Mouse (Mus musculus) heart, embryonic 11.5 days (tissue): Measurements from ENCODE around the gene C730034F03Rik. TPM values are rescaled to one million over a fixed set of nuclear protein-coding genes. Genes with fewer than 3 reads are reported as not detected.

Experiments
- ATAC-seq: fragments of 200-750 bp; cut with Nextera tagmentation; replicated peaks from 2 replicates; pipeline ENCODE4 v1.8.0; 2017; ENCODE audit warnings: moderate library complexity; ENCODE audit not compliant: insufficient number of reproducible peaks, low FRiP score, low TSS enrichment
- H3K27ac ChIP-seq: fragments of 300-500 bp; sonication (generic); 2 replicates; pipeline ENCODE4 v1.5.1; 2014; ENCODE audit warnings: mild to moderate bottlenecking, low read depth, low read length
- H3K27me3 ChIP-seq: fragments of 300-500 bp; sonication (generic); 2 replicates; pipeline ENCODE4 v1.6.1; 2014; ENCODE audit warnings: mild to moderate bottlenecking, low read length, mixed read lengths; ENCODE audit not compliant: control insufficient read depth, insufficient read depth
- H3K36me3 ChIP-seq: fragments of 300-500 bp; sonication (generic); 2 replicates; pipeline ENCODE4 v1.6.1; 2014; ENCODE audit warnings: mild to moderate bottlenecking, low read length, moderate library complexity, mixed read lengths; ENCODE audit not compliant: control insufficient read depth, insufficient read depth
- H3K4me1 ChIP-seq: fragments of 300-500 bp; sonication (generic); 2 replicates; pipeline ENCODE4 v1.6.1; 2014; ENCODE audit warnings: low read length; ENCODE audit not compliant: control insufficient read depth, insufficient read depth
- H3K4me2 ChIP-seq: fragments of 300-500 bp; sonication (generic); 2 replicates; pipeline ENCODE4 v1.6.1; 2014; ENCODE audit warnings: mild to moderate bottlenecking, moderate library complexity
- H3K4me3 ChIP-seq: fragments of 300-500 bp; sonication (generic); 2 replicates; pipeline ENCODE4 v1.5.1; 2014; ENCODE audit warnings: low read depth, low read length
- H3K9ac ChIP-seq: fragments of 300-500 bp; sonication (generic); 2 replicates; pipeline ENCODE4 v1.6.1; 2014; ENCODE audit warnings: mild to moderate bottlenecking, low read depth, low read length, moderate library complexity
- H3K9me3 ChIP-seq: fragments of 300-500 bp; sonication (generic); replicated peaks from 2 replicates; pipeline ENCODE4 v1.6.1; 2016; ENCODE audit warnings: low read length; ENCODE audit not compliant: control insufficient read depth
- WGBS: fragments of 180-500 bp; shearing (Covaris S2); extraction: QIAGEN DNeasy Blood & Tissue Kit; methylation state at CpG from one replicate; pipeline ENCODE4 v1.1.7; 2014; ENCODE audit not compliant: insufficient replicate concordance; 5-methylcytosine and 5-hydroxymethylcytosine counted together
- polyA plus RNA-seq: library from polyadenylated mRNA; unstranded; fragments of >200 nt; fragmentation: Nextera tagmentation; extraction: Ambion mirVana; gene quantifications from 2 replicates; pipeline ENCODE4 v1.2.1, GENCODE M21; 2014

Gene C730034F03Rik
- polyA plus RNA-seq, 1 experiment from 2014 or later, result 2.4 TPM

- no peaks in the 10 kb centered on the region for H3K27me3 ChIP-seq
- no peak overlapping the region for H3K4me3 ChIP-seq
- no peaks in the 10 kb centered on the region for H3K4me1 ChIP-seq
- H3K4me2 ChIP-seq, result no peak overlapping the region
- no peak overlapping the region for H3K9ac ChIP-seq
- H3K36me3 ChIP-seq, result no peaks in the 10 kb centered on the region
- whole genome bisulfite sequencing, result 75% methylated on average over 5 of the region's 5 CpGs
- H3K27ac ChIP-seq, result no peak overlapping the region
- no peaks in the 10 kb centered on the region for H3K9me3 ChIP-seq
- ATAC-seq, result no peak
Measured at GRCm38 (mm10) chr15:89435878-89436277, 6.5 kb downstream of the C730034F03Rik start.

GRCm38 (mm10) chr15:89442486-89443070, 13.2 kb downstream of the C730034F03Rik start:
- Histone ChIP-seq H3K27me3 (no peaks in the 10 kb centered on the region), H3K9ac (no peak overlapping the region), H3K4me2 (no peak overlapping the region), H3K4me3 (no peak overlapping the region), H3K4me1 (no peaks in the 10 kb centered on the region), H3K36me3 (no peaks in the 10 kb centered on the region), H3K9me3 (no peaks in the 10 kb centered on the region), H3K27ac (no peak overlapping the region)
- no peak for ATAC-seq
- WGBS, result 31% methylated on average over 8 of the region's 8 CpGs

- Histone ChIP-seq H3K27ac (no peak overlapping the region), H3K36me3 (no peaks in the 10 kb centered on the region), H3K4me2 (peak overlapping the region; percentile 97), H3K4me1 (peaks cover 8% of the 10 kb centered on the region), H3K4me3 (peak overlapping the region; percentile 56), H3K27me3 (peaks cover 52% of the 10 kb centered on the region), H3K9ac (no peak overlapping the region), H3K9me3 (no peaks in the 10 kb centered on the region)
- 0 out of 2 replicates have a peak, but pooled peaks have one; percentile 9 for ATAC-seq
- 5% methylated on average over 21 of the region's 24 CpGs for WGBS
Measured at GRCm38 (mm10) chr15:89452906-89453864, 23.8 kb downstream of the C730034F03Rik start.

GRCm38 (mm10) chr15:89453865-89454478, 24.6 kb downstream of the C730034F03Rik start, which contains the start of gene Mapk8ip2:
TSS of gene Mapk8ip2 (plus strand) at chr15:89453913.
- Histone ChIP-seq H3K4me1 (peaks cover 8% of the 10 kb centered on the region), H3K9me3 (no peaks in the 10 kb centered on the region), H3K4me2 (peak within 1 kb of the TSS; percentile 97), H3K9ac (no peak within 1 kb of the TSS), H3K27me3 (peaks cover 54% of the 10 kb centered on the region), H3K4me3 (peak within 1 kb of the TSS; percentile 56), H3K27ac (no peak within 1 kb of the TSS), H3K36me3 (no peaks in the 10 kb centered on the region)
- WGBS, result 1% methylated on average over 47 of the region's 53 CpGs
- ATAC-seq, result 0 out of 2 replicates have a peak, but pooled peaks have one; percentile 8

- Histone ChIP-seq H3K4me3 (no peak overlapping the region), H3K27me3 (peaks cover 56% of the 10 kb centered on the region), H3K4me2 (peak overlapping the region; percentile 97), H3K4me1 (peaks cover 8% of the 10 kb centered on the region), H3K36me3 (no peaks in the 10 kb centered on the region), H3K27ac (no peak overlapping the region), H3K9me3 (no peaks in the 10 kb centered on the region), H3K9ac (no peak overlapping the region)
- ATAC-seq, result no peak
- 31% methylated on average over 4 of the region's 6 CpGs for WGBS
Measured at GRCm38 (mm10) chr15:89454857-89455256, 25.5 kb downstream of the C730034F03Rik start.

GRCm38 (mm10) chr15:89455642-89456041, 26.3 kb downstream of the C730034F03Rik start:
- H3K36me3 ChIP-seq, result no peaks in the 10 kb centered on the region
- H3K27me3 ChIP-seq, result peaks cover 61% of the 10 kb centered on the region
- no peak overlapping the region for H3K9ac ChIP-seq
- ATAC-seq, result no peak
- H3K9me3 ChIP-seq, result no peaks in the 10 kb centered on the region
- WGBS, result 68% methylated on average over 6 of the region's 6 CpGs
- no peak overlapping the region for H3K4me2 ChIP-seq
- no peak overlapping the region for H3K27ac ChIP-seq
- peaks cover 8% of the 10 kb centered on the region for H3K4me1 ChIP-seq
- no peak overlapping the region for H3K4me3 ChIP-seq

GRCm38 (mm10) chr15:89458942-89459341, 29.6 kb downstream of the C730034F03Rik start:
- Histone ChIP-seq H3K27me3 (peaks cover 51% of the 10 kb centered on the region), H3K9ac (no peak overlapping the region)
- 85% methylated on average over 15 of the region's 15 CpGs for WGBS

GRCm38 (mm10) chr15:89459821-89460220, 30.4 kb downstream of the C730034F03Rik start:
- H3K27me3 ChIP-seq, result peaks cover 42% of the 10 kb centered on the region
- no peak for ATAC-seq
- H3K27ac ChIP-seq, result no peak overlapping the region
- no peaks in the 10 kb centered on the region for H3K36me3 ChIP-seq
- no peak overlapping the region for H3K9ac ChIP-seq
- WGBS, result 71% methylated on average over 7 of the region's 7 CpGs
- H3K9me3 ChIP-seq, result no peaks in the 10 kb centered on the region
- H3K4me1 ChIP-seq, result no peaks in the 10 kb centered on the region
- H3K4me3 ChIP-seq, result no peak overlapping the region
- no peak overlapping the region for H3K4me2 ChIP-seq

More at GRCm38 (mm10) chr15:89458942-89459341, 29.6 kb downstream of the C730034F03Rik start:
- peaks cover 4% of the 10 kb centered on the region for H3K4me1 ChIP-seq
- H3K4me3 ChIP-seq, result no peak overlapping the region
- ATAC-seq, result no peak
- no peaks in the 10 kb centered on the region for H3K9me3 ChIP-seq
- H3K4me2 ChIP-seq, result no peak overlapping the region
- no peaks in the 10 kb centered on the region for H3K36me3 ChIP-seq
- no peak overlapping the region for H3K27ac ChIP-seq
